Mouse (Mus musculus) lung, postnatal 14 days (tissue): ENCODE results near the gene Pou6f1.
"Not testable (repeated sequence)": the region's sequence is repeated elsewhere in the genome, so short reads cannot be mapped to it uniquely, and the experiment has no call there.

ENCODE experiments used
- DNase-seq: peaks from one replicate; pipeline ENCODE4 v3.0.0; 2021

Pou6f1 gene

GRCm38 (mm10) chr15:100599276-100600046 lies at the start of gene Pou6f1:
Pou6f1 (minus strand) TSS chr15:100599984.
- DNase-seq: peak; percentile 63

- DNase-seq: no peak
Measured at GRCm38 (mm10) chr15:100646161-100646560, 46.4 kb upstream of the Pou6f1 start.

- no peak for DNase-seq
Measured at GRCm38 (mm10) chr15:100642451-100642850, 42.7 kb upstream of the Pou6f1 start.

GRCm38 (mm10) chr15:100641226-100641810 lies 41.5 kb upstream of the Pou6f1 start:
- DNase-seq: no peak

- no peak for DNase-seq
Measured at GRCm38 (mm10) chr15:100639972-100640750, 40.4 kb upstream of the Pou6f1 start.

GRCm38 (mm10) chr15:100637661-100638060 lies 37.9 kb upstream of the Pou6f1 start:
- peak; percentile 53 for DNase-seq

- DNase-seq: peak; percentile 60
Measured at GRCm38 (mm10) chr15:100636700-100637501, 37.1 kb upstream of the Pou6f1 start, which contains the start of gene Smagp. Smagp (minus strand) TSS chr15:100636940.

- no peak for DNase-seq
Measured at GRCm38 (mm10) chr15:100635851-100636645, 36.3 kb upstream of the Pou6f1 start.

- no peak for DNase-seq
Measured at GRCm38 (mm10) chr15:100635239-100635638, 35.5 kb upstream of the Pou6f1 start.

GRCm38 (mm10) chr15:100633341-100633740 lies 33.6 kb upstream of the Pou6f1 start:
- no peak for DNase-seq

- DNase-seq: no peak
Measured at GRCm38 (mm10) chr15:100632323-100632722, 32.5 kb upstream of the Pou6f1 start.

GRCm38 (mm10) chr15:100631454-100632170 lies 31.8 kb upstream of the Pou6f1 start:
- DNase-seq: no peak

GRCm38 (mm10) chr15:100630126-100630525 lies 30.3 kb upstream of the Pou6f1 start:
- DNase-seq: no peak

GRCm38 (mm10) chr15:100628797-100629196 lies 29.0 kb upstream of the Pou6f1 start:
- DNase-seq: peak; percentile 37

- DNase-seq: peak; percentile 27
Measured at GRCm38 (mm10) chr15:100627774-100628370, 28.1 kb upstream of the Pou6f1 start.

GRCm38 (mm10) chr15:100627287-100627686 lies 27.5 kb upstream of the Pou6f1 start:
- no peak for DNase-seq

- DNase-seq: no peak
Measured at GRCm38 (mm10) chr15:100624435-100624834, 24.7 kb upstream of the Pou6f1 start.

- no peak for DNase-seq
Measured at GRCm38 (mm10) chr15:100623754-100624153, 24.0 kb upstream of the Pou6f1 start.

GRCm38 (mm10) chr15:100622164-100622563 lies 22.4 kb upstream of the Pou6f1 start:
- DNase-seq: no peak

- not testable (repeated sequence) for DNase-seq
Measured at GRCm38 (mm10) chr15:100621671-100622070, 21.9 kb upstream of the Pou6f1 start.

GRCm38 (mm10) chr15:100619200-100619599 lies 19.4 kb upstream of the Pou6f1 start:
- DNase-seq: no peak
